Mouse (Mus musculus): Measurements from ENCODE around the gene Tmem219.

GRCm38 (mm10) chr7:126896912-126897311 lies 25.8 kb downstream of the Tmem219 start:
- TF ChIP-seq CTCF (IDR thresholded peaks at IDR 0.05; ENCODE audit: low read depth, low read length) (no peak), POLR2A (IDR thresholded peaks at IDR 0.05; ENCODE audit: borderline replicate concordance, low read depth, low read length) (no peak)
